22 mouse cellular contexts compared by ENCODE assay signal in genomic region chr4:151767786-151768185, GRCm38 (mm10).
DNase-seq lines count a peak whose midpoint lies in the region; ATAC-seq and TF ChIP-seq lines count a peak whose summit lies in the region.
"Had no signal": no experiment of that assay in that cellular context is flagged by ENCODE, and none has a peak within 500 bp of the region (broad histone marks: within the 10 kb centered on the region; RNA-seq: fewer than 3 reads in every experiment).

No protein-coding gene starts in this region.

- no peak overlapping the region for H3K4me2 ChIP-seq in lung, embryonic 15.5 days
- H3K4me2 ChIP-seq in lung, postnatal 0 days (replicated peaks; ENCODE audit: low read depth, low read length): no peak overlapping the region
- H3K4me2 ChIP-seq in forebrain, embryonic 13.5 days: no peak overlapping the region
- H3K4me2 ChIP-seq: embryonic facial prominence, embryonic 12.5 days; embryonic facial prominence, embryonic 15.5 days; forebrain, embryonic 15.5 days; heart, embryonic 12.5 days; heart, embryonic 15.5 days; hindbrain, embryonic 13.5 days had no signal

- 0 out of 2 replicates have a peak, but pooled peaks cover 10% of the 10 kb centered on the region for H3K4me1 ChIP-seq in lung, embryonic 15.5 days
- peaks cover 11% of the 10 kb centered on the region; the same call in 1 of the 2 replicates for H3K4me1 ChIP-seq in lung, postnatal 0 days (ENCODE audit: insufficient read depth, low read depth, low read length)
- peaks cover 29% of the 10 kb centered on the region for H3K4me1 ChIP-seq in forebrain, embryonic 13.5 days
- H3K4me1 ChIP-seq: heart, embryonic 15.5 days had no signal

- ATAC-seq in lung, embryonic 15.5 days (ENCODE audit: borderline replicate concordance, extremely low read depth, low FRiP score, low TSS enrichment): 0 out of 2 replicates have a peak, but pooled peaks have one; percentile 24
- peak; percentile 77 for ATAC-seq in lung, postnatal 0 days
- ATAC-seq in forebrain, embryonic 13.5 days: no peak
- ATAC-seq: CD4-positive, CD25-positive, alpha-beta regulatory T cell, adult 4 months; forebrain, embryonic 15.5 days; hindbrain, embryonic 16.5 days had no signal

- H3K4me3 ChIP-seq in lung, embryonic 15.5 days: no peak overlapping the region
- H3K4me3 ChIP-seq in lung, postnatal 0 days (ENCODE audit: low read depth, low read length): no peak overlapping the region
- no peak overlapping the region for H3K4me3 ChIP-seq in forebrain, embryonic 13.5 days
- H3K4me3 ChIP-seq: embryonic facial prominence, embryonic 12.5 days; embryonic facial prominence, embryonic 15.5 days; forebrain, embryonic 15.5 days; heart, embryonic 12.5 days; heart, embryonic 15.5 days; hindbrain, embryonic 10.5 days; hindbrain, embryonic 13.5 days had no signal

- H3K9me3 ChIP-seq in lung, embryonic 15.5 days: no peaks in the 10 kb centered on the region
- H3K9me3 ChIP-seq in lung, postnatal 0 days (ENCODE audit: low read length): no peaks in the 10 kb centered on the region
- H3K9me3 ChIP-seq in forebrain, embryonic 13.5 days (replicated peaks): no peaks in the 10 kb centered on the region
- H3K9me3 ChIP-seq: embryonic facial prominence, embryonic 12.5 days; embryonic facial prominence, embryonic 15.5 days; forebrain, embryonic 15.5 days; heart, embryonic 12.5 days; heart, embryonic 15.5 days; hindbrain, embryonic 10.5 days; hindbrain, embryonic 13.5 days had no signal

- DNase-seq in lung, postnatal 0 days (ENCODE audit: low spot score): peak; percentile 72
- peak; percentile 38 for DNase-seq in lung, postnatal 25 days (ENCODE audit: low spot score)
- DNase-seq in adrenal gland, adult 18-20 months (ENCODE audit: low spot score in 2 of 2): no peak
- no peak for DNase-seq in thymus, postnatal 36 days
- DNase-seq: adrenal gland, adult 8-10 months; adrenal gland, postnatal 25 days; cerebellum, adult 11-12 months; cerebellum, postnatal 14 days; gastrocnemius, postnatal 25 days; heart, postnatal 10 days; heart, postnatal 36 days had no signal

- no peak overlapping the region for H3K27ac ChIP-seq in lung, embryonic 15.5 days
- H3K27ac ChIP-seq in lung, postnatal 0 days (ENCODE audit: low read length): no peak overlapping the region
- H3K27ac ChIP-seq in forebrain, embryonic 13.5 days: no peak overlapping the region
- H3K27ac ChIP-seq: embryonic facial prominence, embryonic 12.5 days; embryonic facial prominence, embryonic 15.5 days; forebrain, embryonic 15.5 days; heart, embryonic 15.5 days; hindbrain, embryonic 10.5 days; hindbrain, embryonic 13.5 days had no signal

- peak; percentile 23; the same call in 1 of the 2 replicates for TF ChIP-seq EP300 in lung, postnatal 0 days (IDR thresholded peaks at IDR 0.05)

- TF ChIP-seq CTCF in lung, postnatal 0 days (IDR thresholded peaks at IDR 0.05): no peak

- no peaks in the 10 kb centered on the region for H3K36me3 ChIP-seq in lung, embryonic 15.5 days
- H3K36me3 ChIP-seq in lung, postnatal 0 days (ENCODE audit: insufficient read depth, low read length): no peaks in the 10 kb centered on the region
- no peaks in the 10 kb centered on the region for H3K36me3 ChIP-seq in forebrain, embryonic 13.5 days (ENCODE audit: poor library complexity, severe bottlenecking)
- H3K36me3 ChIP-seq: embryonic facial prominence, embryonic 12.5 days; embryonic facial prominence, embryonic 15.5 days; forebrain, embryonic 15.5 days; heart, embryonic 12.5 days; heart, embryonic 15.5 days; hindbrain, embryonic 13.5 days had no signal

- no peak overlapping the region for H3K9ac ChIP-seq in lung, embryonic 15.5 days
- H3K9ac ChIP-seq in lung, postnatal 0 days (replicated peaks; ENCODE audit: low read depth): no peak overlapping the region
- H3K9ac ChIP-seq in forebrain, embryonic 13.5 days: no peak overlapping the region
- H3K9ac ChIP-seq: embryonic facial prominence, embryonic 12.5 days; embryonic facial prominence, embryonic 15.5 days; forebrain, embryonic 15.5 days; heart, embryonic 12.5 days; heart, embryonic 15.5 days; hindbrain, embryonic 13.5 days had no signal

- WGBS in lung, embryonic 15.5 days: 41% methylated on average over 4 of the region's 4 CpGs
- WGBS in lung, postnatal 0 days: 52% methylated on average over 4 of the region's 4 CpGs
- WGBS in forebrain, embryonic 13.5 days: 89% methylated on average over 4 of the region's 4 CpGs

- H3K27me3 ChIP-seq in lung, embryonic 15.5 days: no peaks in the 10 kb centered on the region
- no peaks in the 10 kb centered on the region for H3K27me3 ChIP-seq in lung, postnatal 0 days (replicated peaks; ENCODE audit: insufficient read depth, low read length)
- H3K27me3 ChIP-seq in forebrain, embryonic 13.5 days: no peaks in the 10 kb centered on the region
- H3K27me3 ChIP-seq: embryonic facial prominence, embryonic 12.5 days; embryonic facial prominence, embryonic 15.5 days; forebrain, embryonic 15.5 days; heart, embryonic 12.5 days; heart, embryonic 15.5 days; hindbrain, embryonic 13.5 days had no signal

Comparison
In these comparisons a context has a peak if more than half of its experiments do, and no peak if none do; other contexts are left out.
1. DNase-seq: peak in lung, postnatal 0 days (single experiment) and lung, postnatal 25 days (single experiment); none in adrenal gland, adult 18-20 months (0 of 2) and thymus, postnatal 36 days (0 of 2).